Mouse (Mus musculus) lung, postnatal 0 days (tissue): ENCODE results near the gene Gtf2b. TPM values are rescaled to one million over a fixed set of nuclear protein-coding genes. Genes with fewer than 3 reads are reported as not detected.

Experiments used
- ATAC-seq: fragments of 200-750 bp; cut with Nextera tagmentation; 2 replicates; pipeline ENCODE4 v1.8.0; 2017; ENCODE audit warnings: moderate library complexity
- DNase-seq: peaks from one replicate; pipeline ENCODE4 v3.0.0-alpha.2; 2016; ENCODE audit warnings: low spot score
- H3K27ac ChIP-seq: fragments of 300-500 bp; sonication (generic); 2 replicates; pipeline ENCODE4 v1.5.1; 2014; ENCODE audit warnings: antibody characterized with exemption, mild to moderate bottlenecking, low read length, mixed read lengths
- H3K27me3 ChIP-seq: fragments of 300-500 bp; sonication (generic); replicated peaks from 2 replicates; pipeline ENCODE4 v1.6.1; 2014; ENCODE audit warnings: low read length, mixed read lengths; ENCODE audit not compliant: insufficient read depth
- H3K36me3 ChIP-seq: fragments of 300-500 bp; sonication (generic); 2 replicates; pipeline ENCODE4 v1.6.1; 2014; ENCODE audit warnings: low read length, mixed read lengths; ENCODE audit not compliant: insufficient read depth
- H3K4me1 ChIP-seq: fragments of 300-500 bp; sonication (generic); 2 replicates; pipeline ENCODE4 v1.6.1; 2014; ENCODE audit warnings: antibody characterized with exemption, low read depth, low read length, mixed read lengths; ENCODE audit not compliant: insufficient read depth
- H3K4me2 ChIP-seq: fragments of 300-500 bp; sonication (generic); replicated peaks from 2 replicates; pipeline ENCODE4 v1.6.1; 2014; ENCODE audit warnings: low read depth, mild to moderate bottlenecking, low read length, moderate library complexity, mixed read lengths
- H3K4me3 ChIP-seq: fragments of 300-500 bp; sonication (generic); 2 replicates; pipeline ENCODE4 v1.5.1; 2014; ENCODE audit warnings: low read depth, low read length
- H3K9ac ChIP-seq: fragments of 300-500 bp; sonication (generic); replicated peaks from 2 replicates; pipeline ENCODE4 v1.6.1; 2014; ENCODE audit warnings: low read depth, mild to moderate bottlenecking
- H3K9me3 ChIP-seq: fragments of 300-500 bp; sonication (generic); 2 replicates; pipeline ENCODE4 v1.6.1; 2016; ENCODE audit warnings: low read length, mixed read lengths
- CTCF ChIP-seq: IDR thresholded peaks from 2 replicates; pipeline ENCODE4 v1.5.1; 2016; ENCODE audit warnings: antibody characterized with exemption, mild to moderate bottlenecking
- EP300 ChIP-seq: IDR thresholded peaks from 2 replicates; pipeline ENCODE4 v1.6.1; 2016; ENCODE audit warnings: antibody characterized with exemption, mild to moderate bottlenecking, control low read depth
- WGBS: fragments of 180-500 bp; shearing (Covaris S2); extraction: QIAGEN DNeasy Blood & Tissue Kit; methylation state at CpG from one replicate; pipeline ENCODE4 v1.1.7; 2014; 5-methylcytosine and 5-hydroxymethylcytosine counted together
- polyA plus RNA-seq: library from polyadenylated mRNA; unstranded; fragments of >200 nt; fragmentation: Nextera tagmentation; extraction: Ambion mirVana; gene quantifications from 2 replicates; pipeline ENCODE4 v1.2.1, GENCODE M21; 2015

The Gtf2b gene
- polyA plus RNA-seq, 1 experiment from 2014 or later: 80.0 TPM

- TF ChIP-seq EP300 (no peak), CTCF (peak; percentile 90)
- no peak for ATAC-seq
These were observed 20.6 kb upstream of the Gtf2b start for GRCm38 (mm10) chr3:142743973-142744898.

DNA sequence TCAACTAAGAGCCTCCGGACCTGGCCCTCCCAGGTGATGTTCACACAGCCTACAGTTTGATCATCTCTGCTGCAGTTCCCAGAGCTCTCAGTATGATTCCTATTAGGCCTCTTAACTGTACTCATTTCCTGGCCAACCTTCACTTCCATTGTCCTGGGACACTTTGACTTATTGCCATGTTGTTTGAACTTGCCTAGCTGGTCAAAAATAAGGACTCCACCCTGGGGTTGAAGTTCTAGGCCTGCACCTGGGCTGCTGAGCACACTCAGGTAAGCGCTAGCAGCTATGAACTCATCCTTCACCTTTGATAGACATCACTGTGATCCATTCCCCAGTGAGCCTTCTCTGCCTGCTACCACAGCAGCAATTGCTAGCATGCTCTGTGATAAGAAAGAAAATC is 19.8 kb upstream of the Gtf2b start:
- TF ChIP-seq CTCF (no peak), EP300 (no peak)
- Histone ChIP-seq H3K9me3 (no peaks in the 10 kb centered on the region), H3K9ac (no peak overlapping the region), H3K4me2 (no peak overlapping the region), H3K27me3 (no peaks in the 10 kb centered on the region), H3K36me3 (no peaks in the 10 kb centered on the region), H3K4me3 (no peak overlapping the region), H3K4me1 (no peaks in the 10 kb centered on the region), H3K27ac (no peak overlapping the region)
- DNase-seq: no peak
- no peak for ATAC-seq
- WGBS: 98% methylated on average over 2 of the region's 2 CpGs

More at GRCm38 (mm10) chr3:142743973-142744898, 20.6 kb upstream of the Gtf2b start:
- WGBS: 58% methylated on average over 21 of the region's 21 CpGs
- Histone ChIP-seq H3K36me3 (no peaks in the 10 kb centered on the region), H3K4me3 (no peak overlapping the region), H3K27me3 (no peaks in the 10 kb centered on the region), H3K27ac (no peak overlapping the region), H3K4me1 (no peaks in the 10 kb centered on the region), H3K4me2 (no peak overlapping the region), H3K9ac (no peak overlapping the region), H3K9me3 (no peaks in the 10 kb centered on the region)
- DNase-seq: peak; percentile 84

- no peak overlapping the region for H3K4me2 ChIP-seq
- H3K4me1 ChIP-seq: no peaks in the 10 kb centered on the region
- no peak for TF ChIP-seq CTCF
- TF ChIP-seq EP300: no peak
- WGBS: 95% methylated on average over 7 of the region's 7 CpGs
- DNase-seq (no peak), ATAC-seq (no peak)
- no peaks in the 10 kb centered on the region for H3K36me3 ChIP-seq
- H3K9me3 ChIP-seq: no peaks in the 10 kb centered on the region
- H3K4me3 ChIP-seq: no peak overlapping the region
- H3K27me3 ChIP-seq: no peaks in the 10 kb centered on the region
- H3K27ac ChIP-seq: no peak overlapping the region
- H3K9ac ChIP-seq: no peak overlapping the region
These were observed 17.2 kb upstream of the Gtf2b start for GRCm38 (mm10) chr3:142747673-142748072.

GRCm38 (mm10) chr3:142749131-142749530 is 15.7 kb upstream of the Gtf2b start:
- DNase-seq: no peak
- no peak for ATAC-seq
- Histone ChIP-seq H3K4me1 (no peaks in the 10 kb centered on the region), H3K27me3 (no peaks in the 10 kb centered on the region), H3K9ac (no peak overlapping the region), H3K27ac (no peak overlapping the region), H3K4me3 (no peak overlapping the region), H3K4me2 (no peak overlapping the region), H3K9me3 (no peaks in the 10 kb centered on the region), H3K36me3 (no peaks in the 10 kb centered on the region)
- WGBS: 81% methylated on average over 16 of the region's 16 CpGs
- TF ChIP-seq CTCF: no peak
- TF ChIP-seq EP300: no peak

DNA sequence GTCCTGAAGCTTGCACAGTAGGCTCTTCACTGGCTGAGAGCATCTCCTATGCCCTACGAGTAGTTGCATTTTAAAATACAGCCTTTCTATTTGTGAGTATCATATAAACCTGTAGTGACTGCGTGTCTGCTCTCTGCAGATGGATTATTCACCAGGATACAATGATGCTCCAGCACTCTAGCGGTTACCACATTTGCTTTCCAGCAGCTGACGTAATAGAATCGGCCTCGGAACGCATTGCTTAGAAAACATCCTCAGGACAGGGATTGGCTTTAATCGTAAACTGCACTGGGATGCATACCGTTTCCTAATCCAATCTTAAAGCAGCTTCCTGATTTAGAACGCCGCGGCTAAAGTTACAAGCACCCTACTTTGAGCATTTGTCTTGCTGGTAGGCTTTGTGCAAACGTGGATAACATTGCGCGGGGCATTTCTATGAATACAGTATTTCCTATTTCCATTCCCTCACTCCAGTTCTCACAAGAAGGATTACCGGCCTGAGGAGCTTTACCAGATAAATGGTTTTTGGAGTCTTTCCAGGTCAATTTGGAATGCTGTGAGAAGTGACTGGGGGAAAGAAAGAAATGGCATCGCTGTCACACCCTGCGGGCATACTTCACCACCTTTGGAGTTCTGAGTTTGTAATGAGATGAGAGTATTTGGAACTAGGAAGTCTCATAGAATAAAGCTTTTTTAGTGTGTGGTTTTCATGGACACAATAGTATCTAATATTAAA is 9.5 kb upstream of the Gtf2b start:
- Histone ChIP-seq H3K4me2 (no peak overlapping the region), H3K9ac (no peak overlapping the region), H3K9me3 (no peaks in the 10 kb centered on the region), H3K4me1 (no peaks in the 10 kb centered on the region), H3K27me3 (no peaks in the 10 kb centered on the region), H3K36me3 (no peaks in the 10 kb centered on the region), H3K4me3 (no peak overlapping the region), H3K27ac (no peak overlapping the region)
- TF ChIP-seq EP300: no peak
- no peak for TF ChIP-seq CTCF
- DNase-seq: no peak
- WGBS: 83% methylated on average over 18 of the region's 18 CpGs
- no peak for ATAC-seq

- ATAC-seq: no peak; the same call in 1 of the 2 replicates
- TF ChIP-seq CTCF: no peak
- no peak for TF ChIP-seq EP300
These were observed 7.0 kb upstream of the Gtf2b start for GRCm38 (mm10) chr3:142757841-142758240.

More at GRCm38 (mm10) chr3:142757841-142758240, 7.0 kb upstream of the Gtf2b start:
- no peak for DNase-seq
- H3K9me3 ChIP-seq: no peaks in the 10 kb centered on the region
- no peak overlapping the region; the same call in 1 of the 2 replicates for H3K4me2 ChIP-seq
- no peaks in the 10 kb centered on the region for H3K36me3 ChIP-seq
- H3K4me1 ChIP-seq: no peaks in the 10 kb centered on the region
- no peak overlapping the region for H3K9ac ChIP-seq
- 23% methylated on average over 12 of the region's 12 CpGs for WGBS
- no peak overlapping the region for H3K27ac ChIP-seq
- no peak overlapping the region for H3K4me3 ChIP-seq
- H3K27me3 ChIP-seq: no peaks in the 10 kb centered on the region
